ENCODE assay signal across 9 mouse cellular contexts in genomic region chr2:181155801-181156200, GRCm38 (mm10). TPM values are rescaled to one million over a fixed set of nuclear protein-coding genes. Genes with fewer than 3 reads are reported as not detected.
DNase-seq lines count a peak whose midpoint lies in the region; ATAC-seq and TF ChIP-seq lines count a peak whose summit lies in the region.
"Had no signal": no experiment of that assay in that cellular context is flagged by ENCODE, and none has a peak within 500 bp of the region (broad histone marks: within the 10 kb centered on the region; RNA-seq: fewer than 3 reads in every experiment).

No protein-coding gene starts in this region.

- TF ChIP-seq POLR2A in kidney, adult 2 months (IDR thresholded peaks at IDR 0.05; ENCODE audit: low read depth, low read length), result no peak

- H3K27ac ChIP-seq in embryonic facial prominence, embryonic 12.5 days, result no peak overlapping the region
- H3K27ac ChIP-seq in embryonic facial prominence, embryonic 10.5 days (replicated peaks), result no peak overlapping the region
- H3K27ac ChIP-seq in heart, embryonic 11.5 days (ENCODE audit: low read depth, low read length), result peak overlapping the region; percentile 64; the same call in 1 of the 2 replicates
- H3K27ac ChIP-seq in midbrain, embryonic 15.5 days, result peak overlapping the region; percentile 91
- H3K27ac ChIP-seq in kidney, adult 2 months (ENCODE audit: insufficient read depth, low read depth, low read length), result no peak overlapping the region

- H3K36me3 ChIP-seq in embryonic facial prominence, embryonic 12.5 days, result no peaks in the 10 kb centered on the region
- no peaks in the 10 kb centered on the region for H3K36me3 ChIP-seq in embryonic facial prominence, embryonic 10.5 days (replicated peaks)
- H3K36me3 ChIP-seq in heart, embryonic 11.5 days (ENCODE audit: control insufficient read depth, insufficient read depth, low read length), result no peaks in the 10 kb centered on the region
- 0 out of 2 replicates have a peak, but pooled peaks cover 5% of the 10 kb centered on the region for H3K36me3 ChIP-seq in midbrain, embryonic 15.5 days (replicated peaks)
- no peaks in the 10 kb centered on the region for H3K36me3 ChIP-seq in kidney, adult 2 months (ENCODE audit: control insufficient read depth, insufficient read depth, low read length)

- 67% methylated on average over 4 of the region's 4 CpGs for WGBS in embryonic facial prominence, embryonic 12.5 days
- 70% methylated on average over 4 of the region's 4 CpGs for WGBS in embryonic facial prominence, embryonic 10.5 days
- 54% methylated on average over 4 of the region's 4 CpGs for WGBS in heart, embryonic 11.5 days (ENCODE audit: insufficient replicate concordance)
- 56% methylated on average over 4 of the region's 4 CpGs for WGBS in midbrain, embryonic 15.5 days
- WGBS in kidney, adult 2 months, result 65% methylated on average over 4 of the region's 4 CpGs

- H3K4me2 ChIP-seq in embryonic facial prominence, embryonic 12.5 days (replicated peaks), result no peak overlapping the region
- H3K4me2 ChIP-seq in heart, embryonic 11.5 days, result peak overlapping the region; percentile 71
- H3K4me2 ChIP-seq in midbrain, embryonic 15.5 days, result peak overlapping the region; percentile 73

- no peak overlapping the region for H3K9ac ChIP-seq in embryonic facial prominence, embryonic 12.5 days
- peak overlapping the region; percentile 73 for H3K9ac ChIP-seq in heart, embryonic 11.5 days (ENCODE audit: low read depth, low read length)
- peak overlapping the region; percentile 71 for H3K9ac ChIP-seq in midbrain, embryonic 15.5 days

- no peaks in the 10 kb centered on the region for H3K9me3 ChIP-seq in embryonic facial prominence, embryonic 12.5 days
- no peaks in the 10 kb centered on the region for H3K9me3 ChIP-seq in embryonic facial prominence, embryonic 10.5 days
- no peaks in the 10 kb centered on the region for H3K9me3 ChIP-seq in heart, embryonic 11.5 days (replicated peaks; ENCODE audit: control insufficient read depth, low read length)
- H3K9me3 ChIP-seq in midbrain, embryonic 15.5 days, result no peaks in the 10 kb centered on the region

- peaks cover 6% of the 10 kb centered on the region; the same call in 1 of the 2 replicates for H3K4me1 ChIP-seq in embryonic facial prominence, embryonic 12.5 days
- H3K4me1 ChIP-seq in embryonic facial prominence, embryonic 10.5 days, result peaks cover 23% of the 10 kb centered on the region
- peaks cover 37% of the 10 kb centered on the region for H3K4me1 ChIP-seq in heart, embryonic 11.5 days (ENCODE audit: control insufficient read depth, insufficient read depth, low read length)
- H3K4me1 ChIP-seq in midbrain, embryonic 15.5 days, result peaks cover 55% of the 10 kb centered on the region
- no peaks in the 10 kb centered on the region for H3K4me1 ChIP-seq in kidney, adult 2 months (ENCODE audit: control insufficient read depth, insufficient read depth, low read length)

- no peak for TF ChIP-seq CTCF in kidney, adult 2 months (conservative IDR thresholded peaks at IDR 0.05; ENCODE audit: insufficient read depth, insufficient read length, low read depth, low read length)

- H3K27me3 ChIP-seq in embryonic facial prominence, embryonic 12.5 days, result peaks cover 53% of the 10 kb centered on the region
- H3K27me3 ChIP-seq in embryonic facial prominence, embryonic 10.5 days (replicated peaks; ENCODE audit: low read depth, poor library complexity, severe bottlenecking), result peaks cover 80% of the 10 kb centered on the region
- H3K27me3 ChIP-seq in heart, embryonic 11.5 days (ENCODE audit: control insufficient read depth, insufficient read depth, low read length), result peaks cover 38% of the 10 kb centered on the region
- H3K27me3 ChIP-seq in midbrain, embryonic 15.5 days (replicated peaks), result no peaks in the 10 kb centered on the region
- no peaks in the 10 kb centered on the region for H3K27me3 ChIP-seq in kidney, adult 2 months (replicated peaks; ENCODE audit: control insufficient read depth, insufficient read depth, low read length)

- DNase-seq in embryonic facial prominence, embryonic 10.5 days (ENCODE audit: low spot score), result no peak
- DNase-seq in cerebellum, adult 8-10 months, result peak; percentile 79
- DNase-seq in kidney, adult 2 months, result no peak
- no peak for DNase-seq in urinary bladder, postnatal 36 days (ENCODE audit: low spot score in 2 of 2)

- ATAC-seq in embryonic facial prominence, embryonic 12.5 days (ENCODE audit: insufficient number of reproducible peaks, insufficient read depth, low FRiP score, low TSS enrichment), result no peak
- no peak for ATAC-seq in heart, embryonic 11.5 days (replicated peaks; ENCODE audit: insufficient number of reproducible peaks, low FRiP score, low TSS enrichment)
- ATAC-seq in midbrain, embryonic 15.5 days (replicated peaks), result peak; percentile 25
- ATAC-seq in monocyte, adult 5-6 weeks (replicated peaks; ENCODE audit: insufficient number of reproducible peaks, low FRiP score, low TSS enrichment, poor library complexity, severe bottlenecking), result no peak

- H3K4me3 ChIP-seq in embryonic facial prominence, embryonic 12.5 days, result 0 out of 2 replicates have a peak overlapping the region, but pooled peaks have one; percentile 28
- H3K4me3 ChIP-seq in embryonic facial prominence, embryonic 10.5 days, result no peak overlapping the region
- peak overlapping the region; percentile 45 for H3K4me3 ChIP-seq in heart, embryonic 11.5 days (ENCODE audit: low read depth, low read length)
- H3K4me3 ChIP-seq in midbrain, embryonic 15.5 days, result peak overlapping the region; percentile 49
- H3K4me3 ChIP-seq in kidney, adult 2 months (ENCODE audit: insufficient read depth, low read depth, low read length), result no peak overlapping the region

RNA-seq across cellular contexts. Expression of gene Eef1a2, which starts 1.0 kb away (rescaled TPM):
- 0.22 and 0.42 TPM in 2 replicates for polyA plus RNA-seq in embryonic facial prominence, embryonic 12.5 days (2016; fragmentation: Nextera tagmentation; extraction: Ambion mirVana)
- 0.11 TPM in 1 of 2 replicates, not detected in the other for polyA plus RNA-seq in embryonic facial prominence, embryonic 10.5 days (2016; fragmentation: Nextera tagmentation; extraction: Ambion mirVana)
- 4.6 and 5.7 TPM in 2 replicates for polyA plus RNA-seq in heart, embryonic 11.5 days (2014; fragmentation: Nextera tagmentation; extraction: Ambion mirVana)
- 11.5 and 12.1 TPM in 2 replicates for polyA plus RNA-seq in midbrain, embryonic 15.5 days (2015; fragmentation: Nextera tagmentation; extraction: Ambion mirVana)
- polyA plus RNA-seq in kidney, adult 2 months (2012; rRNA removed), result 0.92 and 18.7 TPM in 2 replicates
- not detected in 3 replicates for total RNA-seq in monocyte, adult 5-6 weeks (2017)
- polyA plus RNA-seq: liver, adult 2 months had no signal

RNA-seq across cellular contexts. Expression of gene Kcnq2, which starts 20.7 kb away (rescaled TPM):
- 2.8 and 4.9 TPM in 2 replicates for polyA plus RNA-seq in embryonic facial prominence, embryonic 12.5 days (2016; fragmentation: Nextera tagmentation; extraction: Ambion mirVana)
- polyA plus RNA-seq in embryonic facial prominence, embryonic 10.5 days (2016; fragmentation: Nextera tagmentation; extraction: Ambion mirVana), result 1.8 and 1.9 TPM in 2 replicates
- polyA plus RNA-seq in heart, embryonic 11.5 days (2014; fragmentation: Nextera tagmentation; extraction: Ambion mirVana), result 0.17 and 0.30 TPM in 2 replicates
- polyA plus RNA-seq in midbrain, embryonic 15.5 days (2015; fragmentation: Nextera tagmentation; extraction: Ambion mirVana), result 54.0 and 62.5 TPM in 2 replicates
- polyA plus RNA-seq in kidney, adult 2 months (2012; rRNA removed), result 0.05 and 0.31 TPM in 2 replicates
- not detected in 3 replicates for total RNA-seq in monocyte, adult 5-6 weeks (2017)
- total RNA-seq: liver, adult 2 months had no signal
- polyA plus RNA-seq: liver, adult 2 months had no signal

RNA-seq across cellular contexts. Expression of gene Ppdpf, which starts 31.2 kb away (rescaled TPM):
- polyA plus RNA-seq in embryonic facial prominence, embryonic 12.5 days (2016; fragmentation: Nextera tagmentation; extraction: Ambion mirVana), result 458 and 495 TPM in 2 replicates
- polyA plus RNA-seq in embryonic facial prominence, embryonic 10.5 days (2016; fragmentation: Nextera tagmentation; extraction: Ambion mirVana), result 351 and 375 TPM in 2 replicates
- polyA plus RNA-seq in heart, embryonic 11.5 days (2014; fragmentation: Nextera tagmentation; extraction: Ambion mirVana), result 187 and 214 TPM in 2 replicates
- polyA plus RNA-seq in midbrain, embryonic 15.5 days (2015; fragmentation: Nextera tagmentation; extraction: Ambion mirVana), result 432 and 436 TPM in 2 replicates
- polyA plus RNA-seq in kidney, adult 2 months (2012; rRNA removed), result 162 and 168 TPM in 2 replicates
- total RNA-seq in monocyte, adult 5-6 weeks (2017), result 68.9 to 87.3 TPM (median 84.2 TPM) in 3 replicates

RNA-seq across cellular contexts. Expression of gene Ptk6, which starts 46.8 kb away (rescaled TPM):
- polyA plus RNA-seq in embryonic facial prominence, embryonic 12.5 days (2016; fragmentation: Nextera tagmentation; extraction: Ambion mirVana), result not detected in 2 replicates
- not detected in 2 replicates for polyA plus RNA-seq in embryonic facial prominence, embryonic 10.5 days (2016; fragmentation: Nextera tagmentation; extraction: Ambion mirVana)
- not detected in 2 replicates for polyA plus RNA-seq in heart, embryonic 11.5 days (2014; fragmentation: Nextera tagmentation; extraction: Ambion mirVana)
- not detected in 2 replicates for polyA plus RNA-seq in midbrain, embryonic 15.5 days (2015; fragmentation: Nextera tagmentation; extraction: Ambion mirVana)
- 0.12 and 0.16 TPM in 2 replicates for polyA plus RNA-seq in kidney, adult 2 months (2012; rRNA removed)
- 0.53 to 3.0 TPM (median 1.8 TPM) in 3 replicates for total RNA-seq in monocyte, adult 5-6 weeks (2017)

RNA-seq across cellular contexts. Expression of gene Srms, which starts 57.2 kb away (rescaled TPM):
- polyA plus RNA-seq in embryonic facial prominence, embryonic 12.5 days (2016; fragmentation: Nextera tagmentation; extraction: Ambion mirVana), result 0.12 TPM in 1 of 2 replicates, not detected in the other
- polyA plus RNA-seq in embryonic facial prominence, embryonic 10.5 days (2016; fragmentation: Nextera tagmentation; extraction: Ambion mirVana), result 0.05 and 0.16 TPM in 2 replicates
- polyA plus RNA-seq in heart, embryonic 11.5 days (2014; fragmentation: Nextera tagmentation; extraction: Ambion mirVana), result 0.29 TPM in 1 of 2 replicates, not detected in the other
- 0.18 and 0.22 TPM in 2 replicates for polyA plus RNA-seq in midbrain, embryonic 15.5 days (2015; fragmentation: Nextera tagmentation; extraction: Ambion mirVana)
- polyA plus RNA-seq in kidney, adult 2 months (2012; rRNA removed), result 0.87 and 0.91 TPM in 2 replicates
- total RNA-seq in monocyte, adult 5-6 weeks (2017), result 0.95 to 1.3 TPM in 2 of 3 replicates, not detected in the other

Comparison
In these comparisons a context has a peak if more than half of its experiments do, and no peak if none do; other contexts are left out.
1. H3K4me3 ChIP-seq: peak in embryonic facial prominence, embryonic 12.5 days (single experiment), heart, embryonic 11.5 days (single experiment) and midbrain, embryonic 15.5 days (single experiment); none in embryonic facial prominence, embryonic 10.5 days (single experiment) and kidney, adult 2 months (single experiment).
2. H3K27ac ChIP-seq: peak in heart, embryonic 11.5 days (single experiment) and midbrain, embryonic 15.5 days (single experiment); none in embryonic facial prominence, embryonic 12.5 days (single experiment), embryonic facial prominence, embryonic 10.5 days (single experiment) and kidney, adult 2 months (single experiment).